Mouse (Mus musculus) 416B (cell line): ENCODE measurements around the gene Mroh7.

Experiments
- DNase-seq: peaks from one replicate; pipeline ENCODE4 v3.0.0; 2011; ENCODE audit warnings: low read depth

Gene Mroh7

GRCm38 (mm10) chr4:106693841-106694430 is 36.8 kb downstream of the Mroh7 start:
- no peak for DNase-seq

- DNase-seq = no peak
These were observed 42.0 kb downstream of the Mroh7 start for GRCm38 (mm10) chr4:106688636-106689296.

DNA sequence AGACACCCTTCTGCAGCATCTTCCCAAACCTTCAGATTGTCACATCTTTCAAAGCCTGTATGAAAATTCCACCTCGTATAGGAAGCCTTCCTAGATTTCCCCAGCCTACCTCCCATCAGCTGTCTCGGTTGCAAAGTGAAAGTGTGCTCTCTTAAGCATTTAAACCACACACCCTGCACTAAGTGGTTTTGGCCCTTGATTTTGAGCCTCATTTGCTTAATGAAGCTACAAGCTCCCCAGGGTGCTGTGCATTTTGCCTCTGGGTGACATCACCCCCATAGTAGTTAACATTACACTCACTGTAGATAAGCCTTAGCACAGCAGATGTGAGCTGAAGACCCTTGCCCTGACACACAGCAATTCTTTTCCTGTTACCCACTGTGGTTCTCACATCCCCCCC is 49.8 kb downstream of the Mroh7 start:
- DNase-seq = no peak

DNA sequence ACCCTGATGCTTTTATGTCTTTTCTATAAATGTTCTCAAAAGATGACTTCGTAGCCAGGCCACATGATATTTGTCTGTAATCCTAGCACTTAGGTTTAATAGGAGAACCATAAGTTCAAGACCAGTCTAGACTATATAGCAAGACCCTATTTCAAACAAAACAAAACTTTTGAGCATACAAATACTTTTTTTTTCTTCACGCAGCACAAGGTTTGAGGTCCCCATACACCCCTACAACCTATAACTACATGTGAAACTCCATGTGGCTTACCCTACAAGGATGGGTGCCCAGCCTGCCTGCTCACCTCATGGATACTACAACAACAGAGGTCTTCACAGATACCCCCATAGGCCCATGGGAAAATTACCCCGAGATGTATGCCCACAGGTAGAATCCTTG is 51.6 kb downstream of the Mroh7 start:
- DNase-seq = no peak

DNA sequence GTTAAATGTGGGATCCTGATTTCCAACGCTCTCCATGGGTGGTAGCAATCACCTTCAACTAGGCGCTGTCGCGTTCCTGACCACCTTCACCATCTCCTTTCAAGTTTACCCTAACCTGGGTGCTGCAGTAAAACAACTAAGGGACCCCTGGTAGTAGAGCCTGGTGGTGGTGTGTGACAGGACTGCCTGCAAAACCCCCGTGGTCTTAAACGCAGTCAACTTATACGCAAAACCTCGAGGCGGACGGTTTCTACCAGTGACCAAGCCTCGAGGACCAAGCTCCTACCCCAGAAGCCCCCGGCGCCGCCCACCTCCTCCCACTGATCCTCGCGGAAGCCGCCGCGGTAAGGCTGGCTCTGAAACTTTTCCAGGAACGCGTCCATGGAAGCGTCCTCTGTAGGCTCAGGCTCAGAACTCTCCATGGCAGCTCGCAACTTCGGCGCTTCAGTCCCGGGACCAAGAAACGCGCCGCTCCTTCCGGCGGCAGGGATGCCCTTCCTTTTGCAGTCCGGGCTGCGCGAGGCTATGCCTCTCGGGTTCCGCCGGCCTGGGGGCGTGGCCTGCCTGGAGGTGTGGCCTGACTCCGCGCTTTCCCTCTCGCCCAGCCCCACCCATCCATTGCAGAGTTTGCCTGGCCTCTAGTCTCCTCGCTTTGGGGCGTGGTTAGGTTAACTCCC is 52.1 kb downstream of the Mroh7 start, which contains the start of gene Ttc4:
TSS of gene Ttc4 (minus strand) at position 503 of the 677 bp plus-strand sequence.
- DNase-seq = peak; percentile 93

DNA sequence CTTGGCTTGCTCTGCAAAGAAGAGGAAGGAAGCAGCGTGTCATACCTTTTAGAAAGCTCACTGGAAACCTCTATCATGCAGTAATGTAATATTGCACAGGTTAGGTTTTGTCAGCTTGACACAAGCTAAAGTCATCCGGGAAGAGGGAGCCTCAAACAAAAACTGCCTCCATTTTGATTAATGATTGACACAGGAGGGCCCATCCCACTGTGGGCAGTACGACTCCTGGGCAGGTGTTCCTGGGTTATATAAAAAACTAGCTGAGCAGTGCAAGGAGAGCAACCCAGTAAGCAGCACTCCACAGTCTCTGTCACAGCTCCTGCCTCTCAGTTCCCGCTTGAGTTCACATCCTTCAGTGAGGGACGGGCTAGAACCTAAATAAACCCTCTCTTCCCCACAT is 54.0 kb downstream of the Mroh7 start:
- DNase-seq = no peak

GRCm38 (mm10) chr4:106666546-106666945 is 64.2 kb downstream of the Mroh7 start:
- no peak for DNase-seq

- no peak for DNase-seq
These were observed 65.1 kb downstream of the Mroh7 start for GRCm38 (mm10) chr4:106665673-106666072.

GRCm38 (mm10) chr4:106665269-106665668 is 65.5 kb downstream of the Mroh7 start:
- DNase-seq = no peak

DNA sequence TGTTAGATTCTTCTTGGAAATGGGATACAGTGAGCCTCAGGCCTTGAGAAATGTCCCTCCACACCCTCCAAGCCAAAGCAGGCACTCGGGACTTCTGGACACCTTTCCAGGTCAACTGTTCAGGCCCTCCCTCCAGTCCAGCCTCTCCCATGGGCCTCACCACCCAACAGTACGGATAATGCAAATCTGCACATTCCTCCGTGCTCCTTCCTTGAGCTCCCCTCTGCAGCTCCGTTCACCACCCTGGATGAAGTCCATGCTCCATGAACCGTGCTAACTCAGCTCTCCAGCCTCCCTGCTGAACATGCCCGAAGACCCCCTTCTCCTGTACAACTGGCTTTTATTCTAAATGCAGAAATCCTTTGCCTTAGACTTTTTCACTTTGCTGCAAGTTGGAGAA is 66.0 kb downstream of the Mroh7 start:
- DNase-seq = no peak

DNA sequence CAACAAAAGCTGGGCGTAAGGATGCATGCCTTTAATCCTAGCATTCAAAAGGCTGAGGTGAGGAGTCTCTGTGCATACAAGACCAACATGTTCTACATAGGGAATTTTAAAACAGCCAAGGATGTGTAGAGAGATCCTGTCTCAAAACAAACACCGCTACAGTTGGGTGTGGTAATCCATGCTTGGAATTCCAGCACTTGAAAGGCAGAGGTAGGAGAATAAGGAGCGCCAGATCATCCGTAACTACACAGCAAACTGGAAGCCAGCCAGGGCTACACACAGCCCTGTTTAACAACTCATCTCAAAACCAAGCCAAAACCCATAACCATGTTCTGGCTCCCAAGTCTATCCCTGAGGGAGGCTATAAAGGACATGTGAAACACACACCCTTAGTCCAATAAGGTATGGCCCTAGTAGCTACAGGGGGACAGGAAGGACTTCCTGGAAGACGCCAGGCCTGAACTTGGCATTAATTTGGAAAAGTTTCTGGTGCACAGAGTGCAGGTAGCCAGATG is 66.7 kb downstream of the Mroh7 start:
- DNase-seq = no peak

- no peak for DNase-seq
These were observed 75.0 kb downstream of the Mroh7 start for GRCm38 (mm10) chr4:106655681-106656080.

DNA sequence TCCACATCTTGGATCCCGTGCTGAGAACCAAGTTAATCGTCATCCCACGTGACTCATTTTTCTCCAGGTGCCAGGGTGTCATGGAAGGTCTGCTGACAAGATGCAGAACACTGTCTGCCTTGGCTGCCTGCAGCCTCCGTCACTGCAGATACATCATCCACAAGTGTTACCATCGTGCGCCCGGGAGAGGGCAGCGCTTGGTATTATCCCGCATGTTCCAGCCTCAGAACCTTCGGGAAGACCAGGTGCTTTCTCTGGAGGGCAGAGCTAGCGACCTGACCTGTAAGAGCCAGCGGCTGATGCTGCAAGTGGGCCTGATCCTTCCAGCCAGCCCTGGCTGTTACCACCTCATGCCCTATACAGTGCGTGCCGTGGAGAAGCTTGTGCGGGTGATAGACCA is 77.7 kb downstream of the Mroh7 start:
- no peak for DNase-seq

DNA sequence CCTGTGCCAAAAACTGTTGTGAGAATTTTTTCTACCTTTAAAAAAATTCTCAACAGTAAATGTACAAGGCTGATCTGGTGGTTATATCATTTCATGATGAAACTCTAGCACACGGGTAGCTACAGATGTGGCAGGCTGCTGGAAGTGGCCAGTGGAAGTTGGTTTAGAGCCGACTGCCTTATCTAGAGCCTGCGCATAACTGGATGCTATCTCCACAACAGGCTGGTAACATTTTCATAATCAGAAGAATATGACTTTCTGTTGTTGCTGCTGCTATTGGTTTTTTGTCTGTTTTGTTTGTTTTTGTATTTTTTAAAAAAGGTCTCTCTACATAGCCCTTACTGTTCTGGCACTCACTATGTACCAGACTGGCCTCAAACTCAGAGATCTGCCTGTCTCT is 78.2 kb downstream of the Mroh7 start:
- no peak for DNase-seq

DNA sequence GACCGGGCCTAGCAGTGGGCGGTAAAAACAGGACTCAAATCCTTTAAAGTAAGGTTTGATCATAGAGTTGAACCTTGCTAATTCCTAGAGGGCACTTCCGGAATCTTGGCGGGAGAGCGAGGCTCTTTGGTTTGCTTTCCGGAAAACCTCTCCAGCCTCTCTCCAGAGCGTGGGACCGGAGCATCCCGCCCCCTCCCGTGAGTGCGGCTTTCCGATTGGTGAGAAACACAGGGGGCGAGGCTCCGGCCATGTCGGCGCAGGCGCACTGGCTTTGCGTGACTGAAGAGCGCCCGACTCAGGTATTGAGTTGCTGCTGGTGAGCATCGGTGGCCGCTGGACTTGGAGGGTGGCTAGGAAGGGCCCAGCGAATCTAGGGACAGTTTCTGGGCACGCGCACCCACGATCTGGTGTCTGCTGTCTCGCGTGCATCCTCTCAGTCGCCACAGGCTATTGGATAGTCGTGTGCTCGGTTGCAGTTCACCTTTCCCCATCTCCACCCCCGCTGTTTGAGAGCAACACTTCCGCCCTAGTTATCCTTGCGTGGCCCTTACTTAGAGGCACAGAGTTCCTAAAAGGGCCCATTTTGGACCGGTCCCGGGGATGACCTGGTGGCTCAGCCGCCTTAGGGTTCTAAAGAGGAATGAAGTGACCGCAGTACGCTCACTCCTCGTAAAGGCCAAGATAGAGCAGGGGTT is 79.7 kb downstream of the Mroh7 start, which contains the start of gene Pars2:
TSS of gene Pars2 (plus strand) at position 237 of the 695 bp plus-strand sequence.
- DNase-seq = peak; percentile 98

- no peak for DNase-seq
These were observed 83.6 kb downstream of the Mroh7 start for GRCm38 (mm10) chr4:106647137-106647536.

DNA sequence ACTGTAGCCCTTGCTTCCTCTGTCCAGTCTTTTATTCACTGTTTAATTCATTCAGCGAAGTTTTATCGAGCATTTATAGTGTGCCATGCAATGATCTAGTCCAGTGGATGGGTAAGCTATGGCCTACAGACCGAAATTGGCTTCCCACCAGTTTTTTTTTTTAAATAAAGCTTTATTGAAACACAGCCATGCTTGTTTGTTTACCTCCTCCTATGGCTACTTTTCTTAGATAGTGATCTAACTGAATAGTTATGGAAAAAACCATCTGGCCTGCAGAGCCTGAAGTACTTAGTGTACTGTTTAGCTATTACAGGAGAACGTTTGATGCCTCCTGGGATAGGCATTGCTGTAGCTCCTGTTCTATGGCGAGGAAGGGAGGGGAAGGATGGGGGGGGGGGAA is 84.9 kb downstream of the Mroh7 start:
- DNase-seq = no peak

GRCm38 (mm10) chr4:106644218-106644610 is 86.5 kb downstream of the Mroh7 start:
- no peak for DNase-seq

DNA sequence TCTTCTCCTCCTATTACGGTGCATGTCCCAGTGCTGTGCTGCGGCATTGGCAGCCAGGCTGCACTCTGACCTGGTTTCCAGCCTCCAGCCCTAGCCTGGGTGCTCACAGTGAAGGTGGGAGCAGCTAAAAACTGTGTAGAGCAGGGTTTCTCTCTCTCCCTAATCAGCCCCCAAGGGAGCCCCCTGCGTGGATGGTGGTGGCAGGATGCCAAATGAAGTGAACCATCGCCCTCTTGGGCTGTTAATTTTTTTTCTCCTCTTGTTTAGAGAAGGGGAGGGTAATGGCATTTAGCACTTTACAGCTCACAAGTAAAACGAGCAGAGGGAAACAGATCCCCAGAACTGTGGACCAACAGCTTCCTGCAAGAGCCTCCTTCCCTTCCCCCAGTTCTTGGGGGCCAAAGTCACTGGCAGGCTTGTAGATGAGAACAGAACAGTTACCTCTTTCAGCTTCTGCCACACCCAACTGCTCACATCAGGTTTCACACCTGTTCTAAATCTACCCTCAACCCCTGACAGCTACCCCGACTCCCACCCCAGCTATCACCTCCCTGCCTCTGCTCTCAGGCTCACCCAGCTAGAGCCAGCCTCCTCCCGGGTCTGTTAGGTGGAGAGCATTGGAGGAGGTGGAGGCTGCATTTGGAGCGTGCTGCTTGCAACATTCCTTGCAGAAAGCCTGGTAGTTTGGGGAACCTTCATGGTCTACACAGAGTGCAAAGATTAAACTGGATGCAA is 87.1 kb downstream of the Mroh7 start:
- no peak for DNase-seq

DNA sequence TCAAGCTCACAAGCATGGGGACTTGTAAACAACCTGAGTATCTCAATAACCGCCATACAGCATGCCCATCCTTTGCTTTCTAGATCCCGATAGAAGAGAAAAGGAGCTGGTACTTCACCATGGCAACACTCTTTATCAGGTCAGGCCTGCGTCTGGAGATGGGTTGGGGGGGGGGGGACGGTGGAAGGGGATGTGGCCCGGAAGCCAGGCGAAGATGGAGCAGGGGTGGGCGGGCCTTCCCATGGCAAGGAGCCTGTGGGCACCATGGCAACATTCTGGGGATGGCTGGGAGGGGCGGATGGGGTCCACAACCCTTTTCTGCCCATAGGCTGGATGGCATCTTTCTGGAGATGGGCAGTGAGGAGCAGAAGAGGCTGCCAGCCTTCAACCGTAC is 96.6 kb downstream of the Mroh7 start:
- DNase-seq = no peak

DNA sequence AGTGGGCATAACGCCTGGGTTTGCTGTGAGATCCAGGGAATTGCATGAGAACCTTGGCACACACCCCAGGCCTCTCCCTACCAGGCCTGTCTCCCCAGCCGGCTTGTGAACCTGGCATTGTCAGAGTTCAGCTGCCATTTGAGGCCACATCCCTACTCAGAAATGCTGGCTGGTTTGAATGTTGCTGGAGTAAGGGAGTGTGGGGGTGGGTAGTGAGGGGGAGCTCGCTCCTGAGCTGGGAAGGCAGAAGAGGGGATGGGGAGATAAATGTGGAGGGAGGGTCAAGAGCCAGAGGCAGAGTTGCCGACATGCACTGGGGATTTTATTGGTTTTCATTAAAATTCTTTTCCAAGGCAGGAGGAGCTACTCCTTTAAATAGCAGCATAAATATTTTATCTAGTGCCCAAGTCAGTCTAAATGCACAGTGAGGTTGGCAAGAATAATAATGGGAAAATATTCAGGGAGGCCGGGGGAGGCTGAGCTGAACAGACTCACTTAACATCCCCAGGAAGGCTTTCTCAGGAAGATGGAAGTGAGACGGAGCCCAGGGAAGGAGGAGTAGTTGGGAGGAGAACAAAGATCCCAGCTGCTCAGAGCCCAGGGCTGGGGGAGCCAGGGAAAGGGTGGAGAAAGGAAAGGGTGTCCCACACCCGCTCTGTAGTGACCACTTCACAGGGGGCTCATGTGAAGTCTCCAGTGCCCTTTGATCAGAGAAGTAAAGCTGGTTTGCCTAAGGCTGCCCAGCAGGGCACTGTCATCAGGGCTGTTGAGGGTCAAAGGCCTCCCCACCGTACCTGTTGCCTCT is 97.2 kb downstream of the Mroh7 start:
- DNase-seq = no peak
